Mouse (Mus musculus) CD4-positive naive resting alpha-beta T cell, adult 57 days (primary cell): ENCODE data around the gene Grk1. TPM values are rescaled to one million over a fixed set of nuclear protein-coding genes. Genes with fewer than 3 reads are reported as not detected.

ENCODE experiments used
- total RNA-seq: library from RNA; stranded (reverse); gene quantifications from one replicate; pipeline ENCODE4 v1.2.4, GENCODE M21; 2023

Grk1 gene
- 0.12 TPM for total RNA-seq

GRCm38 (mm10) chr8:13404666-13405131 lies at the start of gene Grk1:
Gene Grk1 (plus strand): TSS chr8:13405081.

GRCm38 (mm10) chr8:13396725-13397124 lies 8.2 kb upstream of the Grk1 start, which contains the start of gene Atp4b:
Gene Atp4b (minus strand): TSS chr8:13396825.

GRCm38 (mm10) chr8:13434889-13435288 lies 30.0 kb downstream of the Grk1 start, which contains the start of gene Tmem255b:
Gene Tmem255b (plus strand): TSS chr8:13435189.

Other genes starting within 250 kb of the Grk1 start
- 95.8 TPM for gene Lamp1, start 245.9 kb upstream of the Grk1 start, total RNA-seq
- not detected for gene Grtp1, start 204.5 kb upstream of the Grk1 start, total RNA-seq
- not detected for gene Adprhl1, start 150.9 kb upstream of the Grk1 start, total RNA-seq
- gene Dcun1d2, start 117.0 kb upstream of the Grk1 start, total RNA-seq: 19.9 TPM
- gene Tmco3, start 116.9 kb upstream of the Grk1 start, total RNA-seq: 21.3 TPM
- gene Tfdp1, start 66.3 kb upstream of the Grk1 start, total RNA-seq: 34.8 TPM
- gene Atp4b, start 8.3 kb upstream of the Grk1 start, total RNA-seq: not detected
- not detected for gene Tmem255b, start 30.1 kb downstream of the Grk1 start, total RNA-seq
- 8.1 TPM for gene Gas6, start 89.4 kb downstream of the Grk1 start, total RNA-seq
- 7.7 TPM for gene 1700029H14Rik, start 157.4 kb downstream of the Grk1 start, total RNA-seq